14 mouse cellular contexts compared by ENCODE assay signal in the genomic region with DNA sequence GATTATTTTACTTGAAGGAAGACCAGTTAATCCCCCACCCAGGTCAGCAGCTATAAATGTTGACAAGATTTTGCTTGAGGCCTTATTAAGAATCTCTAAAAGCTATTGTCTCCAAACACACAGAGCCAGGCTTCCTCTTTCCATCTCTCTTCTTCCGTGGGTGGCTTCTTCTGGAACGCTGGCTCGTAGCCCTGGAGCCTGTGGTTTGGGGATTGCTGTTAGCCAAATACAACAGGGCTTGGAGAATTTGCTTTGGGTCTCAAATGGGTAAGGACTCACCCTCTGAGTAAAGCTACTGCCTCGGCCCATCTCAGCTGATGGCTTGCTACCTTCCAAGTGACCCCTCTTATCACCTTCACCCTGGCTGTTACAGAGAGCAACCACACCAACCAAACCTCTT.
A peak's percentile ranks its signal among the peaks of the same experiment; 100 is the strongest.
DNase-seq lines count a peak whose midpoint lies in the region; ATAC-seq lines count a peak whose summit lies in the region.
"Had no signal": no experiment of that assay in that cellular context is flagged by ENCODE, and none has a peak within 500 bp of the region (broad histone marks: within the 10 kb centered on the region; RNA-seq: fewer than 3 reads in every experiment).

No protein-coding gene starts in this region.

- DNase-seq in forebrain, embryonic 10.5 days (ENCODE audit: extremely low spot score, low spot score), result no peak
- peak; percentile 20 for DNase-seq in right cerebral cortex, adult 18-20 months
- no peak for DNase-seq in right cerebral cortex, postnatal 36 days (ENCODE audit: low spot score in 2 of 2)
- DNase-seq in liver, result no peak
- no peak for DNase-seq in adrenal gland, postnatal 10 days
- DNase-seq: adrenal gland, postnatal 14 days; cerebellum, adult 11-12 months; liver, embryonic 13.5 days; thymus, adult 18-20 months had no signal

- no peaks in the 10 kb centered on the region for H3K36me3 ChIP-seq in forebrain, embryonic 10.5 days (replicated peaks)
- no peaks in the 10 kb centered on the region for H3K36me3 ChIP-seq in forebrain, embryonic 12.5 days (replicated peaks)
- no peaks in the 10 kb centered on the region for H3K36me3 ChIP-seq in heart, embryonic 13.5 days
- H3K36me3 ChIP-seq: intestine, embryonic 15.5 days; liver, embryonic 13.5 days had no signal

- WGBS in forebrain, embryonic 10.5 days, result 82% methylated on average over 4 of the region's 4 CpGs
- 92% methylated on average over 4 of the region's 4 CpGs for WGBS in forebrain, embryonic 12.5 days
- 59% methylated on average over 4 of the region's 4 CpGs for WGBS in heart, embryonic 13.5 days

- no peak overlapping the region for H3K4me3 ChIP-seq in forebrain, embryonic 10.5 days
- H3K4me3 ChIP-seq in forebrain, embryonic 12.5 days (replicated peaks), result no peak overlapping the region
- H3K4me3 ChIP-seq in heart, embryonic 13.5 days, result no peak overlapping the region
- H3K4me3 ChIP-seq: intestine, embryonic 15.5 days; liver, embryonic 13.5 days had no signal

- H3K27ac ChIP-seq in forebrain, embryonic 10.5 days, result peak overlapping the region; percentile 81
- H3K27ac ChIP-seq in forebrain, embryonic 12.5 days, result no peak overlapping the region
- H3K27ac ChIP-seq in heart, embryonic 13.5 days (replicated peaks), result peak overlapping the region; percentile 48; the same call in 1 of the 2 replicates
- H3K27ac ChIP-seq: intestine, embryonic 15.5 days; liver, embryonic 13.5 days; macrophage had no signal

- ATAC-seq in forebrain, embryonic 12.5 days (ENCODE audit: low FRiP score), result no peak
- ATAC-seq in heart, embryonic 13.5 days (ENCODE audit: extremely low read depth, insufficient number of reproducible peaks, low FRiP score, low TSS enrichment), result no peak
- ATAC-seq in inflammation-experienced regulatory T-cells, adult 6 months, result no peak
- ATAC-seq: intestine, embryonic 15.5 days had no signal

- H3K27me3 ChIP-seq in forebrain, embryonic 10.5 days (ENCODE audit: poor library complexity, severe bottlenecking), result peaks cover 70% of the 10 kb centered on the region
- H3K27me3 ChIP-seq in forebrain, embryonic 12.5 days, result peaks cover 40% of the 10 kb centered on the region
- H3K27me3 ChIP-seq in heart, embryonic 13.5 days (replicated peaks), result no peaks in the 10 kb centered on the region
- H3K27me3 ChIP-seq: intestine, embryonic 15.5 days had no signal

- peaks cover 7% of the 10 kb centered on the region; the same call in 1 of the 2 replicates for H3K9me3 ChIP-seq in forebrain, embryonic 10.5 days
- H3K9me3 ChIP-seq in forebrain, embryonic 12.5 days, result no peaks in the 10 kb centered on the region
- H3K9me3 ChIP-seq in heart, embryonic 13.5 days, result no peaks in the 10 kb centered on the region
- H3K9me3 ChIP-seq: intestine, embryonic 15.5 days; liver, embryonic 13.5 days had no signal

- no peak overlapping the region for H3K4me2 ChIP-seq in forebrain, embryonic 12.5 days
- H3K4me2 ChIP-seq in heart, embryonic 13.5 days, result no peak overlapping the region
- H3K4me2 ChIP-seq: intestine, embryonic 15.5 days; liver, embryonic 13.5 days had no signal

- no peak overlapping the region for H3K9ac ChIP-seq in forebrain, embryonic 12.5 days
- no peak overlapping the region for H3K9ac ChIP-seq in heart, embryonic 13.5 days
- H3K9ac ChIP-seq: intestine, embryonic 15.5 days; liver, embryonic 13.5 days had no signal

- peaks cover 61% of the 10 kb centered on the region for H3K4me1 ChIP-seq in forebrain, embryonic 10.5 days
- peaks cover 41% of the 10 kb centered on the region for H3K4me1 ChIP-seq in forebrain, embryonic 12.5 days
- peaks cover 61% of the 10 kb centered on the region for H3K4me1 ChIP-seq in heart, embryonic 13.5 days
